Mouse (Mus musculus) megakaryocyte, embryonic 14.5 days (primary cell): ENCODE measurements at regions not wholly inside any gene's neighbourhood (a gene's known extent, or its start where the extent isn't known, plus 50 kb on each side); places are given as distances from the start of the nearest gene placed in this dataset.

Experiments
- FLI1 ChIP-seq: IDR thresholded peaks from 2 replicates; pipeline ENCODE4 v1.6.1; 2012; ENCODE audit warnings: low read length, inconsistent platforms, mixed read lengths
- GATA1 ChIP-seq: IDR thresholded peaks from 3 replicates; pipeline ENCODE4 v1.6.1; 2012; ENCODE audit warnings: mixed read lengths, low read length, inconsistent platforms, borderline replicate concordance

DNA sequence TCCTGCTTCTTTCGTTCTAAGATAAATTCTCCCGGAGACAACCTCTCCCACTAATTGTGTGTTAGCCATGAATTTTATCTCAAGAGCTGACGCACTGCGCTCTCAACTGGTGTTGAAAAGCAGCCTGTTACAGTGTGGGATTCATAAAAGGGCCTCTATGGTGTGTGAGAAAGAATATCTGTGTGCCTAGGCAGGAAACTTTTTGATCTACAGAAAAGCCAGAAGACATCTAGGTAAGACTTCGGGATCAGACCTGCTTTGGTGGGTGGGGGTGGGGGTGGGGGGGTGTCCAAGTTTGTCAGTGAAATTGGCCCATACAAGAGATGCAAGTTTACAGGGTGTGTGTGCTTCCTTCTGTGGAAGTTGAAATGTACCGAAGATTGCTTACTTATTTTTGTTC is 101.5 kb downstream of the Gm11146 start:
- no peak for TF ChIP-seq GATA1
- no peak for TF ChIP-seq FLI1
